Mouse (Mus musculus) neural tube, embryonic 13.5 days (tissue): ENCODE data around the gene Zfp882. TPM values are rescaled to one million over a fixed set of nuclear protein-coding genes. Genes with fewer than 3 reads are reported as not detected.
"Not testable (repeated sequence)": the region's sequence is repeated elsewhere in the genome, so short reads cannot be mapped to it uniquely, and the experiment has no call there.

Experiments
- ATAC-seq: fragments of 200-750 bp; cut with Nextera tagmentation; 2 replicates; pipeline ENCODE4 v1.8.0; 2017; ENCODE audit warnings: low read depth, mild to moderate bottlenecking, moderate TSS enrichment, moderate library complexity
- H3K27ac ChIP-seq: fragments of 300-500 bp; sonication (generic); replicated peaks from 2 replicates; pipeline ENCODE4 v1.5.1; 2015; ENCODE audit warnings: moderate library complexity, mild to moderate bottlenecking, inconsistent platforms
- H3K27me3 ChIP-seq: fragments of 300-500 bp; sonication (generic); 2 replicates; pipeline ENCODE4 v1.6.1; 2015; ENCODE audit warnings: mild to moderate bottlenecking, inconsistent platforms
- H3K36me3 ChIP-seq: fragments of 300-500 bp; sonication (generic); 2 replicates; pipeline ENCODE4 v1.6.1; 2015; ENCODE audit warnings: mild to moderate bottlenecking, inconsistent platforms
- H3K4me1 ChIP-seq: fragments of 300-500 bp; sonication (generic); replicated peaks from 2 replicates; pipeline ENCODE4 v1.6.1; 2015; ENCODE audit warnings: inconsistent platforms
- H3K4me2 ChIP-seq: fragments of 300-500 bp; sonication (generic); 2 replicates; pipeline ENCODE4 v1.6.1; 2015; ENCODE audit warnings: inconsistent platforms, mild to moderate bottlenecking, moderate library complexity
- H3K4me3 ChIP-seq: fragments of 300-500 bp; sonication (generic); 2 replicates; pipeline ENCODE4 v1.5.1; 2015; ENCODE audit warnings: mild to moderate bottlenecking, inconsistent platforms
- H3K9ac ChIP-seq: fragments of 300-500 bp; sonication (generic); 2 replicates; pipeline ENCODE4 v1.6.1; 2015; ENCODE audit warnings: moderate library complexity, mild to moderate bottlenecking, inconsistent platforms
- H3K9me3 ChIP-seq: fragments of 300-500 bp; sonication (generic); 2 replicates; pipeline ENCODE4 v1.6.1; 2016; ENCODE audit warnings: inconsistent platforms
- WGBS: fragments of 180-500 bp; shearing (Covaris S2); methylation state at CpG from one replicate; pipeline ENCODE4 v1.1.7; 2015; 5-methylcytosine and 5-hydroxymethylcytosine counted together
- polyA plus RNA-seq: library from polyadenylated mRNA; unstranded; fragments of >200 nt; fragmentation: Nextera tagmentation; extraction: Ambion mirVana; gene quantifications from 2 replicates; pipeline ENCODE4 v1.2.1, GENCODE M21; 2015

Zfp882 gene
- 12.5 and 15.0 TPM in 2 replicates for polyA plus RNA-seq

- peaks cover 6% of the 10 kb centered on the region for H3K36me3 ChIP-seq
- peaks cover 6% of the 10 kb centered on the region; the same call in 1 of the 2 replicates for H3K4me1 ChIP-seq
- H3K27ac ChIP-seq: peak within 1 kb of the TSS; percentile 99
- peak; percentile 97 for ATAC-seq
- H3K27me3 ChIP-seq: no peaks in the 10 kb centered on the region
- WGBS: 6% methylated on average over 47 of the region's 47 CpGs
- H3K4me3 ChIP-seq: peak within 1 kb of the TSS; percentile 79
- H3K9me3 ChIP-seq: no peaks in the 10 kb centered on the region
- H3K9ac ChIP-seq: peak within 1 kb of the TSS; percentile 91
- H3K4me2 ChIP-seq: peak within 1 kb of the TSS; percentile 57
Observed at GRCm38 (mm10) chr8:71908309-71909261, at the start of gene Zfp882, which contains the start of gene Zfp617. Gene Zfp882, plus strand, starts transcription at chr8:71908608. Gene Zfp617, plus strand, starts transcription at chr8:71908635.

GRCm38 (mm10) chr8:71861551-71861950 lies 46.9 kb upstream of the Zfp882 start:
- H3K9ac ChIP-seq, H3K27ac ChIP-seq, H3K27me3 ChIP-seq, H3K4me3 ChIP-seq, ATAC-seq, H3K4me2 ChIP-seq, H3K36me3 ChIP-seq, H3K9me3 ChIP-seq, H3K4me1 ChIP-seq: not testable (repeated sequence)
- 63% methylated on average over 1 of the region's 1 CpGs for WGBS

- ATAC-seq: not testable (repeated sequence)
Observed at GRCm38 (mm10) chr8:71862038-71862437, 46.4 kb upstream of the Zfp882 start.

GRCm38 (mm10) chr8:71881618-71882274 lies 26.7 kb upstream of the Zfp882 start, which contains the start of gene Zfp709:
Gene Zfp709, plus strand, starts transcription at chr8:71882019.
- ATAC-seq: peak; percentile 92
- 5% methylated on average over 45 of the region's 45 CpGs for WGBS
- peak within 1 kb of the TSS; percentile 78 for H3K27ac ChIP-seq

More at GRCm38 (mm10) chr8:71862038-71862437, 46.4 kb upstream of the Zfp882 start:
- H3K4me2 ChIP-seq, H3K9ac ChIP-seq, H3K9me3 ChIP-seq, H3K36me3 ChIP-seq, H3K4me1 ChIP-seq, H3K27ac ChIP-seq, H3K27me3 ChIP-seq, H3K4me3 ChIP-seq: not testable (repeated sequence)

GRCm38 (mm10) chr8:71900666-71901065 lies 7.7 kb upstream of the Zfp882 start:
- 42% methylated on average over 11 of the region's 11 CpGs for WGBS
- H3K36me3 ChIP-seq, H3K27ac ChIP-seq, H3K4me1 ChIP-seq, H3K27me3 ChIP-seq, H3K4me2 ChIP-seq, H3K4me3 ChIP-seq, H3K9me3 ChIP-seq, ATAC-seq, H3K9ac ChIP-seq: not testable (repeated sequence)

More at GRCm38 (mm10) chr8:71881618-71882274, 26.7 kb upstream of the Zfp882 start, which contains the start of gene Zfp709:
- H3K9me3 ChIP-seq: peaks cover 29% of the 10 kb centered on the region
- peak within 1 kb of the TSS; percentile 71 for H3K4me3 ChIP-seq
- H3K27me3 ChIP-seq: no peaks in the 10 kb centered on the region
- H3K4me1 ChIP-seq: peaks cover 11% of the 10 kb centered on the region
- peak within 1 kb of the TSS; percentile 91 for H3K9ac ChIP-seq
- peak within 1 kb of the TSS; percentile 74 for H3K4me2 ChIP-seq
- peaks cover 22% of the 10 kb centered on the region for H3K36me3 ChIP-seq

GRCm38 (mm10) chr8:71903084-71903483 lies 5.3 kb upstream of the Zfp882 start:
- H3K27ac ChIP-seq, ATAC-seq, H3K9me3 ChIP-seq, H3K27me3 ChIP-seq, H3K4me2 ChIP-seq, H3K9ac ChIP-seq, H3K36me3 ChIP-seq, H3K4me1 ChIP-seq, H3K4me3 ChIP-seq: not testable (repeated sequence)
- 81% methylated on average over 1 of the region's 1 CpGs for WGBS

GRCm38 (mm10) chr8:71906809-71907208 lies 1.6 kb upstream of the Zfp882 start:
- Histone ChIP-seq H3K9ac (no peak overlapping the region), H3K27me3 (no peaks in the 10 kb centered on the region), H3K27ac (no peak overlapping the region), H3K4me2 (no peak overlapping the region), H3K4me1 (peaks cover 6% of the 10 kb centered on the region; the same call in 1 of the 2 replicates), H3K9me3 (no peaks in the 10 kb centered on the region), H3K4me3 (no peak overlapping the region), H3K36me3 (no peaks in the 10 kb centered on the region)
- ATAC-seq: no peak
- WGBS: 95% methylated on average over 1 of the region's 1 CpGs

- no peaks in the 10 kb centered on the region for H3K27me3 ChIP-seq
- no peaks in the 10 kb centered on the region for H3K36me3 ChIP-seq
- peak overlapping the region; percentile 99 for H3K27ac ChIP-seq
- peak overlapping the region; percentile 57 for H3K4me2 ChIP-seq
- peak overlapping the region; percentile 91; the same call in 1 of the 2 replicates for H3K9ac ChIP-seq
- WGBS: 94% methylated on average over 5 of the region's 5 CpGs
- no peak; the same call in 1 of the 2 replicates for ATAC-seq
- peaks cover 6% of the 10 kb centered on the region; the same call in 1 of the 2 replicates for H3K4me1 ChIP-seq
- H3K4me3 ChIP-seq: peak overlapping the region; percentile 79
- no peaks in the 10 kb centered on the region for H3K9me3 ChIP-seq
Observed at GRCm38 (mm10) chr8:71907798-71908257, 580 bp upstream of the Zfp882 start.

GRCm38 (mm10) chr8:71912286-71912685 lies 3.9 kb downstream of the Zfp882 start:
- Histone ChIP-seq H3K36me3 (peaks cover 39% of the 10 kb centered on the region), H3K27me3 (no peaks in the 10 kb centered on the region), H3K4me3 (no peak overlapping the region), H3K4me2 (no peak overlapping the region), H3K9me3 (no peaks in the 10 kb centered on the region), H3K9ac (no peak overlapping the region), H3K27ac (no peak overlapping the region), H3K4me1 (peaks cover 6% of the 10 kb centered on the region; the same call in 1 of the 2 replicates)
- 91% methylated on average over 2 of the region's 2 CpGs for WGBS
- ATAC-seq: no peak

- Histone ChIP-seq H3K4me1 (peaks cover 13% of the 10 kb centered on the region), H3K9me3 (no peaks in the 10 kb centered on the region), H3K27me3 (no peaks in the 10 kb centered on the region), H3K4me2 (peak overlapping the region; percentile 70), H3K4me3 (peak overlapping the region; percentile 63), H3K36me3 (peaks cover 8% of the 10 kb centered on the region), H3K9ac (peak overlapping the region; percentile 82), H3K27ac (peak overlapping the region; percentile 97)
- ATAC-seq: peak; percentile 100
- WGBS: under 1% methylated on average over 57 of the region's 57 CpGs
Observed at GRCm38 (mm10) chr8:71922567-71923401, 14.4 kb downstream of the Zfp882 start.

GRCm38 (mm10) chr8:71925791-71926190 lies 17.4 kb downstream of the Zfp882 start:
- Histone ChIP-seq H3K27me3 (no peaks in the 10 kb centered on the region), H3K9ac (no peak overlapping the region), H3K4me1 (peaks cover 13% of the 10 kb centered on the region), H3K4me2 (no peak overlapping the region), H3K27ac (no peak overlapping the region), H3K36me3 (peaks cover 28% of the 10 kb centered on the region), H3K9me3 (no peaks in the 10 kb centered on the region), H3K4me3 (no peak overlapping the region)
- no peak for ATAC-seq
- 96% methylated on average over 5 of the region's 5 CpGs for WGBS
